Mouse (Mus musculus): ENCODE measurements around the gene Esr1. TPM values are rescaled to one million over a fixed set of nuclear protein-coding genes. Genes with fewer than 3 reads are reported as not detected.
"Not testable (repeated sequence)": the region's sequence is repeated elsewhere in the genome, so short reads cannot be mapped to it uniquely, and the experiment has no call there.

The Esr1 gene
- total and polyA plus RNA-seq, 3 experiments = 0.82 TPM; not detected in 2

DNA sequence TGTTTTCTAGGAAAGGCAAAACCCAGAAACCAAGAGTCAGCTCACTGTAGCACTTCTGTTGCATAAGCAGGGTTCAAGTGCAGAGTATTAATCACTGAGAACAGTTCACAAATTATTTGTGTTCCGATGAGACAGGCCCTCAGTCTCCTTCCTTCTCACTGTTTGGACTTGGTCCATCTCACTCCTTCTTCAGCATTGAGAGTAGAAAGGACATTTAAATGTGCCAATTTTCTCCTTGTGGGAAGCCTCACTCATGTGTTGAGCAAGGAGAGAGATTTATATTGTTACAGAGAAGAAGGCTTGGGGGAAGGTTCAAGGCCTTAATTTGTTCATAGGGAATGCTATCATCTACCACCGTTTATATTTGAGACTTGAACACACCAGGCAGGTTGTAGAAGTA is 6.6 kb downstream of the Esr1 start:
- Histone ChIP-seq H3K4me1 (ENCODE audit: insufficient read depth, low read depth, low read length) (no peaks in the 10 kb centered on the region), H3K27me3 (ENCODE audit: insufficient read depth, low read length) (peaks cover 3% of the 10 kb centered on the region; the same call in 1 of the 2 replicates), H3K4me3 (ENCODE audit: low read depth, low read length) (no peak overlapping the region), H3K9me3 (replicated peaks) (no peaks in the 10 kb centered on the region), H3K36me3 (replicated peaks) (no peaks in the 10 kb centered on the region)
- no peak for TF ChIP-seq CTCF (IDR thresholded peaks at IDR 0.05; ENCODE audit: low read depth, low read length)
- no peak for TF ChIP-seq GATA1 (IDR thresholded peaks at IDR 0.05; ENCODE audit: borderline replicate concordance, low read length)
- no peak for TF ChIP-seq POLR2AphosphoS5 (IDR thresholded peaks at IDR 0.05; ENCODE audit: insufficient replicate concordance, low read depth, low read length)
- no peak for TF ChIP-seq TAL1 (conservative IDR thresholded peaks at IDR 0.05; ENCODE audit: low read depth, low read length)
- ATAC-seq (ENCODE audit: extremely low read depth, insufficient number of reproducible peaks, low FRiP score, poor library complexity, severe bottlenecking) = no peak
- DNase-seq (ENCODE audit: low spot score) = no peak

DNA sequence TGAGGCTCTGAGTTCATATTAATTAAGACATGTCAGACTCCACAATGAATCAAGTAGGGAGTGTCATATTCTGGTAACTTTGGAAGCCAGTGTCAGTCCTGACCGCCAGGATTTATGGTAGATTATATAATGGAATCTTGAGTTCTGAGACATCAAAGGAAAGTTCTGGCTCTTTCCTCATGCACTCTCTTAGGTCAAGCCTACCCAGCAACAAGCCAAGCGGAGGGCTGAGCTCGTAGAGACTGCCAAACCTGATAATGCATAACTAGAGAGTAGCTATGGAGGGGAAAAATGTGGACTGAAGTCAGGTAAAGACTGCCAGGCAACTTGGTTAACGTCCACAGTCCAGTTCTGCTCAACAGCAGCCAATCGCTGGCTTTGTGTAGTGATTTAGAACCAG is 7.3 kb downstream of the Esr1 start:
- ATAC-seq (ENCODE audit: extremely low read depth, insufficient number of reproducible peaks, low FRiP score, poor library complexity, severe bottlenecking) = no peak
- Histone ChIP-seq H3K9me3 (replicated peaks) (no peaks in the 10 kb centered on the region), H3K36me3 (replicated peaks) (no peaks in the 10 kb centered on the region), H3K27me3 (ENCODE audit: insufficient read depth, low read length) (no peaks in the 10 kb centered on the region), H3K4me1 (ENCODE audit: insufficient read depth, low read depth, low read length) (no peaks in the 10 kb centered on the region), H3K4me3 (ENCODE audit: low read depth, low read length) (no peak overlapping the region)
- DNase-seq (ENCODE audit: low spot score) = no peak
- TF ChIP-seq POLR2AphosphoS5 (IDR thresholded peaks at IDR 0.05; ENCODE audit: insufficient replicate concordance, low read depth, low read length) = no peak
- TF ChIP-seq GATA2 (IDR thresholded peaks at IDR 0.05; ENCODE audit: borderline replicate concordance, low read depth, low read length) = no peak
- no peak for TF ChIP-seq GATA1 (IDR thresholded peaks at IDR 0.05; ENCODE audit: borderline replicate concordance, low read length)

DNA sequence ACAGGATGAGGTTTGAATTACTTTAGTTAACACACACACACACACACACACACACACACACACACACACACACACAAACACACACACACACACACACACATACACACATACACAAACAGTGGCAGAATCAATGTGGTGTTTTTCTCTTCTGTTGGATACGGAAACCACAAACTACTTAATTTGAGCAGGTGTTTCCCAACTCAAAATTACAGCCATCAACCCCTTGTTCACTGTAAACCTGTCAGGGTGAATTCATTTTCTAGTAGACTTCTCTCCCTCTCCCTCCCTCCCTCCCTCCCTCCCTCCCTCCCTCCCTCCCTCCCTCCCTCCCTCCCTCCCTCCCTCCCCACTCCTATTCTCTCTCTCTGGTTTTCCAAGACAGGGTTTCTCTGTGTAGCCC is 8.0 kb downstream of the Esr1 start:
- not testable (repeated sequence) for H3K4me3 ChIP-seq (ENCODE audit: low read depth, low read length); H3K27me3 ChIP-seq (ENCODE audit: insufficient read depth, low read length); DNase-seq (ENCODE audit: low spot score); H3K9me3 ChIP-seq (replicated peaks); ATAC-seq (ENCODE audit: extremely low read depth, insufficient number of reproducible peaks, low FRiP score, poor library complexity, severe bottlenecking); H3K36me3 ChIP-seq (replicated peaks); H3K4me1 ChIP-seq (ENCODE audit: insufficient read depth, low read depth, low read length)

DNA sequence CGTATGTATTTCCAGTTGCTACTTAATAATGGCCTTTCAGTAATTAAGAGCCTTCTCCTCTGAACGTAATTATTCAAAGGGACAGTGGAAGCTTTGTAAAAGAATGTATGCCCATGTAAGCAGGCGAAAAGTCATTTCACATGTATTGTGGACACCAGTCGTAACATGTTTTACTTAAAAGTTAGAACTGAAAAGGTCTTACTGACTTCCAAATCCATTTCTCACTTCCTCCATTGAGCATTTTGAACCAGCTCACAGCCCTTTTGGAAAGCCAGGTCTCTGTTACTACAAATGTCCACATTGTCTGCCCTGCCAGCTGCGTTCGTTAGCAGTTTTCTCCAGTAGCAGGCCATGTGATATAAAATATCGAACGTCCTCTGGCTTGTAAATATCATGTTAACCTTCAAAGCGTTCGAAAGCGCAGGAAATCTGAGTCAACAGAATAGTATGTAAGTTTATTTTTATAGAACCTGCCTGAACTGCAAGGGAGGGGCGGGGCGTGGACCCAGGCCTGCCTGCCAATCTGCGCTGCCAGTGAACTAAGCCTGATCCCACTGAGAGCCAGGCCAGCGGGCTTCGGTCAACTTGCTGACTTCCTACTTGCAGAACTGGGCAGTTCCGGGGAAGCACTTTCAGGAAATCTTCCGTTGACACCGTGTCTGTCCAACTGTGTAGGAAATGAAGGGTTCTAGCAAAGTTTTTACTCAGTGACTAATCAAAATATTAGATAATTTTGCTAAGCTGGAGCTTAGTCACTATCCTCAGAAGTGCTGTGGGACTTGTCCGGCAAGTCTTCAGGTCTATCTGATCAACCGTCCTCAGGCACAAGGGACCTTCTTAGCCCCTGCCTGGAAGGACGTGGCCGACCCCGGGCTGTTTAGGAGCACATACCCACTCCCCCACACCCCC is 9.5 kb downstream of the Esr1 start:
- no peaks in the 10 kb centered on the region for H3K27me3 ChIP-seq (ENCODE audit: insufficient read depth, low read length)
- no peak overlapping the region for H3K4me3 ChIP-seq (ENCODE audit: low read depth, low read length)
- no peaks in the 10 kb centered on the region for H3K36me3 ChIP-seq (replicated peaks)
- DNase-seq (ENCODE audit: low spot score) = no peak
- H3K4me1 ChIP-seq (ENCODE audit: insufficient read depth, low read depth, low read length) = no peaks in the 10 kb centered on the region
- H3K9me3 ChIP-seq (replicated peaks) = no peaks in the 10 kb centered on the region
- TF ChIP-seq GATA2 (IDR thresholded peaks at IDR 0.05; ENCODE audit: borderline replicate concordance, low read depth, low read length) (no peak), GATA1 (IDR thresholded peaks at IDR 0.05; ENCODE audit: borderline replicate concordance, low read length) (no peak), CTCF (IDR thresholded peaks at IDR 0.05; ENCODE audit: low read depth, low read length) (no peak), TAL1 (conservative IDR thresholded peaks at IDR 0.05; ENCODE audit: low read depth, low read length) (no peak), POLR2AphosphoS5 (IDR thresholded peaks at IDR 0.05; ENCODE audit: insufficient replicate concordance, low read depth, low read length) (no peak)
- ATAC-seq (ENCODE audit: extremely low read depth, insufficient number of reproducible peaks, low FRiP score, poor library complexity, severe bottlenecking) = no peak

DNA sequence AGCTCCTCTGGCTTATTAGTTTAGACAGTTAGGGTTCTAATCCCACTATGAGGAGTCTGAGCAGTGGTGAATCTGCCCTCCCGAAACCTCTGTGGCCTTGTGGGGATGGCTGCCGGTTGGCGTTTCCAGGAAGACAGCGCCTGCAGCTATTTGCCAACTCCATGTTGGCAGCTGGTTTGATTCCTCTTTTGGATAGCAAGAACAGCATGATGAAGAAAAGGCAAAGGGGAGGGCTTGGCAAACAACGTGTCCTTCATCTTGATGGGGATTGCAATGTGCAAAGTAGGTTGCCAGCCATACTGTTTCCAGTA is 10.1 kb downstream of the Esr1 start:
- Histone ChIP-seq H3K4me3 (ENCODE audit: low read depth, low read length) (no peak overlapping the region), H3K27me3 (ENCODE audit: insufficient read depth, low read length) (no peaks in the 10 kb centered on the region), H3K9me3 (replicated peaks) (no peaks in the 10 kb centered on the region), H3K36me3 (replicated peaks) (no peaks in the 10 kb centered on the region), H3K4me1 (ENCODE audit: insufficient read depth, low read depth, low read length) (no peaks in the 10 kb centered on the region)
- DNase-seq (ENCODE audit: low spot score) (no peak), ATAC-seq (ENCODE audit: extremely low read depth, insufficient number of reproducible peaks, low FRiP score, poor library complexity, severe bottlenecking) (no peak)
- TF ChIP-seq TAL1 (conservative IDR thresholded peaks at IDR 0.05; ENCODE audit: low read depth, low read length) (no peak), GATA1 (IDR thresholded peaks at IDR 0.05; ENCODE audit: borderline replicate concordance, low read length) (no peak), POLR2AphosphoS5 (IDR thresholded peaks at IDR 0.05; ENCODE audit: insufficient replicate concordance, low read depth, low read length) (no peak), GATA2 (IDR thresholded peaks at IDR 0.05; ENCODE audit: borderline replicate concordance, low read depth, low read length) (no peak), CTCF (IDR thresholded peaks at IDR 0.05; ENCODE audit: low read depth, low read length) (no peak)

DNA sequence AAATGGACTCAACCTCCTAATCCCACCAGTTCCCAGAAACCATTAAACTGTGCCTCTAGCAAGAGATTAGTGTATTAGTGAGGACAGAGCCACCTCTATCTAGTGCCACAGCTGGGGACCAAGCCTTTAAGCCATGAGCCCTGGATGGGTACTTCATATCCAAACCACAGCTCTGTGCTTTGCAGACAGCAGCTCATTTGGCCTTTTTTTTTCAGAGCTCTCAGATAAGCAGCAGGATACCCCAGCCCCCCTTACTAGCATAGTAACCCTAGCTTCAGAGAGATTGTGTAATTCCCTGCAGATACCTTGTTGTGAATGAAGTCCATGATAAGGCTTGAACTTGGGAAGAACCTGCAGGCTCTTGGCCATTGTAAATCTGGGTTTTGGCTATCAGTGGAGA is 11.9 kb downstream of the Esr1 start:
- ATAC-seq (ENCODE audit: extremely low read depth, insufficient number of reproducible peaks, low FRiP score, poor library complexity, severe bottlenecking) = no peak
- Histone ChIP-seq H3K36me3 (replicated peaks) (no peaks in the 10 kb centered on the region), H3K9me3 (replicated peaks) (no peaks in the 10 kb centered on the region), H3K27me3 (ENCODE audit: insufficient read depth, low read length) (no peaks in the 10 kb centered on the region), H3K4me3 (ENCODE audit: low read depth, low read length) (no peak overlapping the region), H3K4me1 (ENCODE audit: insufficient read depth, low read depth, low read length) (no peaks in the 10 kb centered on the region)
- TF ChIP-seq GATA2 (IDR thresholded peaks at IDR 0.05; ENCODE audit: borderline replicate concordance, low read depth, low read length) (no peak), POLR2AphosphoS5 (IDR thresholded peaks at IDR 0.05; ENCODE audit: insufficient replicate concordance, low read depth, low read length) (no peak), GATA1 (IDR thresholded peaks at IDR 0.05; ENCODE audit: borderline replicate concordance, low read length) (no peak), TAL1 (conservative IDR thresholded peaks at IDR 0.05; ENCODE audit: low read depth, low read length) (no peak), CTCF (IDR thresholded peaks at IDR 0.05; ENCODE audit: low read depth, low read length) (no peak)
- no peak for DNase-seq (ENCODE audit: low spot score)

DNA sequence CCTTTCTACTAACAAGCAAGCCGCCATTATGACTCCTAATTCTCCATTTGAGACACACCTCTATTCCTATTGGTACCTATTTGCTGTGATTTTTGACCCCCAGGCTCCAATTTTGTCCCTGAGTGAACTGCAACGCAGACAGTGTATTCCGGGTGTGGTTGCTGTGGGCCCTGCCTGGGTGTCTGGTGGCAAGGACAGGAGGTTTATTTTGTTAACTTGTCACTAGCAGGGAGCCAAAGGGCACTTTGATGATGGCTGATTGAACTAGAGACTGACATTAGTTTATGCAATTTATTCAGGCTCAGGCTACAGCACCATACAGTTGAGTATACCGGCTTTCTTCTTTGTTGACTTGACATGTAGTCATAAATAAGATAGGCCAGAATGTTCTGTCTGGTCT is 13.2 kb downstream of the Esr1 start:
- Histone ChIP-seq H3K9me3 (replicated peaks) (no peaks in the 10 kb centered on the region), H3K36me3 (replicated peaks) (no peaks in the 10 kb centered on the region), H3K4me3 (ENCODE audit: low read depth, low read length) (no peak overlapping the region), H3K4me1 (ENCODE audit: insufficient read depth, low read depth, low read length) (no peaks in the 10 kb centered on the region), H3K27me3 (ENCODE audit: insufficient read depth, low read length) (no peaks in the 10 kb centered on the region)
- no peak for ATAC-seq (ENCODE audit: extremely low read depth, insufficient number of reproducible peaks, low FRiP score, poor library complexity, severe bottlenecking)
- TF ChIP-seq TAL1 (conservative IDR thresholded peaks at IDR 0.05; ENCODE audit: low read depth, low read length) (no peak), CTCF (IDR thresholded peaks at IDR 0.05; ENCODE audit: low read depth, low read length) (no peak), POLR2AphosphoS5 (IDR thresholded peaks at IDR 0.05; ENCODE audit: insufficient replicate concordance, low read depth, low read length) (no peak), GATA1 (IDR thresholded peaks at IDR 0.05; ENCODE audit: borderline replicate concordance, low read length) (no peak), GATA2 (IDR thresholded peaks at IDR 0.05; ENCODE audit: borderline replicate concordance, low read depth, low read length) (no peak)
- no peak for DNase-seq (ENCODE audit: low spot score)
